Mouse (Mus musculus): ENCODE data around the gene F2rl2.

F2rl2 gene

GRCm38 (mm10) chr13:95703376-95703775, 6.7 kb downstream of the F2rl2 start:
- peak; percentile 38 for DNase-seq

GRCm38 (mm10) chr13:95705589-95705988, 8.9 kb downstream of the F2rl2 start:
- peak; percentile 8 for DNase-seq

- DNase-seq, result no peak
These were observed 15.4 kb downstream of the F2rl2 start for GRCm38 (mm10) chr13:95712054-95712453.

- DNase-seq, result no peak
These were observed 16.1 kb downstream of the F2rl2 start for GRCm38 (mm10) chr13:95712570-95713268.

- no peak for DNase-seq
These were observed 17.8 kb downstream of the F2rl2 start for GRCm38 (mm10) chr13:95714271-95714975.

- DNase-seq, result no peak
These were observed 18.7 kb downstream of the F2rl2 start for GRCm38 (mm10) chr13:95715356-95715755.

GRCm38 (mm10) chr13:95719320-95720232, 22.9 kb downstream of the F2rl2 start:
- DNase-seq, result peak; percentile 85

GRCm38 (mm10) chr13:95730491-95730890, 33.8 kb downstream of the F2rl2 start:
- DNase-seq, result no peak

- no peak for DNase-seq
These were observed 43.0 kb downstream of the F2rl2 start for GRCm38 (mm10) chr13:95739651-95740050.

- no peak for DNase-seq
These were observed 45.4 kb downstream of the F2rl2 start for GRCm38 (mm10) chr13:95741813-95742689.

- no peak for DNase-seq
These were observed 46.3 kb downstream of the F2rl2 start for GRCm38 (mm10) chr13:95742881-95743466.

GRCm38 (mm10) chr13:95745451-95745850, 48.8 kb downstream of the F2rl2 start:
- DNase-seq, result peak; percentile 65

GRCm38 (mm10) chr13:95746509-95746908, 49.9 kb downstream of the F2rl2 start:
- peak; percentile 68 for DNase-seq

GRCm38 (mm10) chr13:95747101-95747500, 50.4 kb downstream of the F2rl2 start:
- no peak for DNase-seq

- no peak for DNase-seq
These were observed 50.9 kb downstream of the F2rl2 start for GRCm38 (mm10) chr13:95747541-95747940.
